Mouse (Mus musculus) adrenal gland, adult 18-20 months (tissue): ENCODE measurements around the gene Olfr1222. TPM values are rescaled to one million over a fixed set of nuclear protein-coding genes. Genes with fewer than 3 reads are reported as not detected.
"Not testable (repeated sequence)": the region's sequence is repeated elsewhere in the genome, so short reads cannot be mapped to it uniquely, and the experiment has no call there.

Experiments used
- DNase-seq, 2 experiments: peaks; one replicate each; pipeline ENCODE4 v3.0.0; 2021 to 2022; ENCODE audit warnings: low spot score in 2 of 2
- long read RNA-seq, 2 experiments: library from polyadenylated mRNA; stranded (forward); transcript quantifications; one replicate each; pipeline ENCODE4 v2.0.0; 2021
- total RNA-seq, 2 experiments: library from RNA; stranded (reverse); gene quantifications; 1 replicate in 1 of 2; 2 replicates in 1 of 2; pipeline ENCODE4 v1.2.3; 2021

Olfr1222 gene
- not detected for total RNA-seq
- long read RNA-seq, experiment 1 = 0 reads
- long read RNA-seq, experiment 2 = 0 reads

DNA sequence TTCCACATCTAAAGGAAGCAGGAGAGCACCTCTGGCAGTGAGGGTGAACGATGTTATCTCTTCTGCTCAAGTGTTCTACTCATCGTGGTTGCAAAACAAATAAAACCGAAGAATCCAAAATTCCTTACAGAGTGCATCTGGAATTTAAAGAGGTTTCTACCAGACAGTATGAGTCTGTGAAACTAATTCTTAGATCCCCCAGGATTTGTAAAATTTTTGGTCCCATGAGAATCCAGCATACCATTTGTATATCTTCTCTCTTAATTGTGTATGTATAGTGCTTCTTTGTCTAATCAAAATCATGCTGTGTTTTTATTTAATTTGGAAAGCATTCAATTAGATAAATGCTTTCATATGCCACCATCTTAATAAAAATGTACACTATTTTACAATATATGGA is at the start of gene Olfr1222:
Olfr1222 (minus strand) TSS at position 101 of the 400 bp plus-strand sequence.
- DNase-seq = no peak

DNA sequence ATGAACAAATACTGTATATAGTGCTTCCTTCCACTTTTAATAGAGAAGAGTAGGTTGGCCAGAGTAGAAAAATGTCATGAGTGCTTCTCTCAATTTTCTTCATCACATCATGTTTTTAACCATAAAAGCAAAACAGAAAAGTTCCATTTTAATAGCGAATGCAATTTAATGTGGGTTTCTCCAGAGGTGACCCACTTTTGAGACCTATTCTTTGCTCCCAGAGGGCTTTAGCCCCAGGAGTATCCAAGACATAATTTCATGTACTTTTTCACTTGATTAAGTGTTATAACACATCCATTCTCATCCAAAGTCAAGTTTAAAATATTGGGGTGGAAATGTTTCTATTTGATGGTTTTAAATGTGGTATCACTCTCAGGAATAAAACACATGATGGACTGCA is 41.7 kb upstream of the Olfr1222 start, which contains the start of gene Olfr1225:
Olfr1225 (minus strand) TSS at position 101 of the 400 bp plus-strand sequence.
- DNase-seq = no peak

DNA sequence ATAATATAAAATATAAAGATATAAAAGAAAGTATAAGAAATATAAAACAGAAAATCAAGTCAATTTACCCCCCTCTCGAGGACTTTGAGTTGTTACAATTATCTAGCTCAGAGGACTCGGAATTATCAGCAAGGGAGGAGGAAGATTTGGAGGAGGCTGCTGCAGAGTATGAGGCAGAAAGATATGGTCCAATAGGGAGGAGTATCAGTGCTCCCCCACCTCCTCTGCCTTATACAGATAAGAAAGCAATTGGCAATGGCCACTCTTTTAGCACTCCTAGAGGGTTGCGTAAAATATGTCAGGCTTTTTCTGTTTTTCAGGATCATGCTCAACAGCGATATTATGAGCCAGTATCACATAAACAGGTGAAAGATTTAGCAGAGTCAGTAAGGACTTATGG is 31.9 kb upstream of the Olfr1222 start:
- DNase-seq = not testable (repeated sequence)

DNA sequence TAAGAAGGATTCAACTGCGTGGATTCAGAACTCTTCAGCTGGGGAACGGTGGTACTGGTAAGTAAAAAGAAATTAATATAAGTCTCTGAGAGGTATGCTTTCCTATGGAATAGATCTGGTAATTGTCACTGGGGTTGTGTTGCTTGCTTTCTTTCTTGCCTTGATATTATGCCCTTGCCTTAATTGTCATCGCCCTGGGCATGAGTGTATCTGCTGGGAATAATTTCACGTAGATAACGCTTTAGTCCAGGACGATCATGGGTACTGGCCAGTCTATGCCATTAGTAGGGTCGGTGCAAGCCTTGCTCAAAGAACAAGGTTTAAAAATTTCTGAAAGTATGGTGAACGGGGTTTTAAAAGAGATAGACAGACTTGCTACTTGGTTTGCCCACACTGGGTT is 31.1 kb upstream of the Olfr1222 start, which contains the start of gene Olfr1224-ps1:
Olfr1224-ps1 (minus strand) TSS at position 101 of the 400 bp plus-strand sequence.
- not testable (repeated sequence) for DNase-seq

DNA sequence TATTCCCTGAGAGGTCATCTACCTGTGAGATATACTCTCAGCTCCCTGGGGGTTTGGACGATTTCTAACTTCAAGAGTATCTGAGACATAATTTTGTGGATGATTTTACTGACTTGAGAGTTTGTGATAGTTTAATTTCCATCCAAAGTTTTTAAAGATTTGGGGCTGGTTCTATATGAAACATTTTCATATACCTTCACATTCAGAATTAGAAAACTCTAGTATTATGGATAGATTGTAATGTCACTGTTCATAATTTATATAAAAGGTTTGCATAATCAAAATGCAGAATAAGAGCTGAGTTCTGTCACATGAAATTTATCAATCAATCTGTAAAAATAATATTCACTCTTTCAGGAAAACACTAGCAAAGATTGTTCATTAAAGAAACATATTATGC is 18.6 kb upstream of the Olfr1222 start, which contains the start of gene Olfr1223:
Olfr1223 (minus strand) TSS at position 101 of the 400 bp plus-strand sequence.
- no peak for DNase-seq

DNA sequence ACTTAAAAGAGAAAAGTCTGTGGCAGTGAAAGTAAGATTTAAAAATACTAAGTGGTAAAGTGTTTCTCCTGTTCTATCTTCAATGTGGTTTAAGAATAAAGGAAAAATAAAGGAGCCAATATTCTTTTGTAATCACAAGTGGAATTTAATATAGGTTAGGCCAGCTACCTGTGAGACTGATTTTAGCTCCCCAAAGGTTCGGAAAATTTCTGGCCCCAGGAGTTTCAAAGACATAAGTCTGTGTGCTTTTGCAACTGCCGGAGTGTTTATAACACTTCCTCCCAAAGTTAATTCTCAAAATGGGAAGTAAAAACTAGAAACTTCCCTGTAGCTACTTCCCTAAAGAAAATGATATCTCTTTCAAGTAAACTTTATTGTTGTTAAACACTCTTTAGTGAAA is 15.7 kb downstream of the Olfr1222 start, which contains the start of gene Olfr1221:
Olfr1221 (minus strand) TSS at position 101 of the 400 bp plus-strand sequence.
- no peak for DNase-seq

DNA sequence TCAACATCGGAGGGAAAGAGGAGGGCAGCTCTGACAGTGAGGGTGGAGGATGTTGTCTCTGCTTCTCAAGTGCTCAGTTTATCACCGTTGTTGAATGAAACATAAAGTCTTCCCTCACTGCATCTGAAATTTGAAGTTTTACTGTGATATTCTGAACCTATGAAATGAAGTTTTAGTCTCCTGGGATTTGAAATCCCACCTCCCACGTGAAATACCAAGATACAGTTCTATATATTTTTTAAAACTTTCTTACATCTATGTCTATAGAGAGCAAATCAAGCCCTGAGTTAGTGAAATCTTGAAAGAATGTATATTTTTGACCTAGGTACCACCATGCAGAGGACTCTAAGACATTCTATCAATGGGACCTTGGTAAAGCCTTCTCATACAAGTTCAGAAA is 26.1 kb downstream of the Olfr1222 start, which contains the start of gene Olfr1220:
Olfr1220 (minus strand) TSS at position 101 of the 400 bp plus-strand sequence.
- no peak for DNase-seq

DNA sequence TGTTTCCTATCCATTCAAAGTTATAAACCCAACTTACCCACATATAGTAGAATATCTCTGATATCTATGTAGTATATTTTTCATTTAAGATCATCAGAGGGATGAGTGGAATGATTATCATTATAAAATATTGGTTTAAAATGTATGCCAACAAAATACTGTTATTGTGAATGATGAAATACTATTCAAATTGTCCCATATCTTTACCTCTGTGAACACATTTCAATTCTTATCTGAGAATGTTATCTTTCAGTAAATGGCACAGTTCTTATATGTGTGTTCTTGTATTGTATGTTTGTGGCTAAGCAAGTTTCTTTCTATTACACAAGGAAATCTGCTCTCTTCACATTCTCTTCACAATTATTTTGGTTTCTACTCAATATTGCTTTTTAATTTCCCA is 27.2 kb downstream of the Olfr1222 start:
- DNase-seq = no peak

DNA sequence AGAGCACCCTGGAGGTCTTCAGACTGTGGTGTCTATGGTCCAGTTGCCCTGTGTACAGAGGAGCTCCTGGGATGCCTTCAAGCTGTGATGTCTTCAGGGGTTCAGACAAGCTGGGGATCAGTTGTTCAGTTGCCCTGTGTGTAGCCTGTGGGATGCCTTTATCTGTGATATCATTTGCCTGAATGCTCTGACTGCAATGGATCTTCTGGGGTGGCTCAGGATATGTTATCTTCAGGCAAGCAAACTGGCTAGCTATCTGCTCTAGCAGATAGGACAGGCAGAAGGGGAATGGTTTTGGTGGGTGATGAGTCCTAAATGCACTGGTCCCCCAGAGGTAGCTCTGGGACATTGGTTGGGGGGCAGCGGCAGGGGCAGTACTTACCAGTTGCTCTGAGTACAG is 39.0 kb downstream of the Olfr1222 start:
- DNase-seq = no peak

DNA sequence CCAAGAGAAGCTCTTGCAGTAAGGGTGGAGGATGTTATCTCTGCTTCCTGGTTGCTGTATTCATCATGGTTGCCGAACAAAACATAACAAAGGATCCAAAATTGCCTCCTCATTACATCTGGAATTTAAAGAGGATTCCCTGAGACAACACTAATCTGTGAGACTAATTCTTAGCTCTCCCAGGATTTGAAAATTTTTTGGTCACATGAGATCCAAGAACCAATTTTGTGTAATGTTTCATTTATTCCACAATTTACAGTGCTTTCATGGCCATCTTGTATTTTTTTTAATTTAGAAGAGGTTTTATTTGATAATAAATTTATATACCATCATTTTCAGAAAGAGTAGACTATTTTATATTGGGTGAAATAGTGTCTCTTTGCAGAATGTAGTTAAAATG is 49.4 kb downstream of the Olfr1222 start, which contains the start of gene Olfr1219:
Olfr1219 (minus strand) TSS at position 101 of the 400 bp plus-strand sequence.
- no peak for DNase-seq

DNA sequence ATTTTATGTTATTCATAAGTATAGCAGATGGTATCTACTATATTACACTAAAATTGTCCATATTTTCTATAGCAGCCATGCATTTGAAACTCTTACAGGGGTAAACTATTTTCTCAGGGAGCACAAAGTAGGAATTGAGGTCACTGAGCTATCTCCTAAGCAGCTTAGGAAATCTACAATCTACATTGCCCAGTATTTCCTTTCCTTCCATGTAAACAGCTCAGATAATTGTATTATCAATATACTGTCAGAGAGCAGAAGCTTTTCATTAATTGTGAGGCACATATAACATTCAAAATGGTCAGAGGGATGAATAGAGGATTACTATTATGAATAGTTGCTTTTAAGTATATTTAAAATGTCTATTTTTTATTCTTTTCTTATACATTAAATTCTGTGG is 51.4 kb downstream of the Olfr1222 start:
- DNase-seq = no peak

Other genes with a start within 250 kb of the Olfr1222 start
- not detected for gene Olfr1208, start 230.7 kb downstream of the Olfr1222 start, total RNA-seq
- gene Olfr1209, start 217.9 kb downstream of the Olfr1222 start, total RNA-seq = not detected
- not detected for gene Olfr1211, start 194.9 kb downstream of the Olfr1222 start, total RNA-seq
- gene Olfr1212, start 179.1 kb downstream of the Olfr1222 start, total RNA-seq = not detected
- not detected for gene Gm13762, start 152.8 kb downstream of the Olfr1222 start, total RNA-seq
- gene Olfr1214, start 140.4 kb downstream of the Olfr1222 start, total RNA-seq = not detected
- gene Olfr1215, start 126.1 kb downstream of the Olfr1222 start, total RNA-seq = not detected
- not detected for gene Olfr1216, start 114.7 kb downstream of the Olfr1222 start, total RNA-seq
- gene Olfr1217, start 101.0 kb downstream of the Olfr1222 start, total RNA-seq = not detected
- not detected for gene Olfr1218, start 71.9 kb downstream of the Olfr1222 start, total RNA-seq
- gene Olfr1219, start 49.5 kb downstream of the Olfr1222 start, total RNA-seq = not detected
- not detected for gene Olfr1220, start 26.2 kb downstream of the Olfr1222 start, total RNA-seq
- gene Olfr1221, start 15.8 kb downstream of the Olfr1222 start, total RNA-seq = not detected
- gene Olfr1223, start 18.5 kb upstream of the Olfr1222 start, total RNA-seq = not detected
- not detected for gene Olfr1224-ps1, start 31.0 kb upstream of the Olfr1222 start, total RNA-seq
- not detected for gene Olfr1225, start 41.6 kb upstream of the Olfr1222 start, total RNA-seq
- not detected for gene Olfr1226, start 67.0 kb upstream of the Olfr1222 start, total RNA-seq
- gene Olfr1228, start 121.0 kb upstream of the Olfr1222 start, total RNA-seq = not detected
- not detected for gene Olfr1229, start 155.0 kb upstream of the Olfr1222 start, total RNA-seq
- gene Olfr1230, start 164.2 kb upstream of the Olfr1222 start, total RNA-seq = not detected
- not detected for gene Olfr1231, start 174.0 kb upstream of the Olfr1222 start, total RNA-seq
- not detected for gene Olfr1232, start 196.6 kb upstream of the Olfr1222 start, total RNA-seq
- not detected for gene Olfr1233, start 209.3 kb upstream of the Olfr1222 start, total RNA-seq
- gene Olfr1234, start 231.8 kb upstream of the Olfr1222 start, total RNA-seq = not detected